In genomic region chr10:17074402-17075027, GRCm38 (mm10) we compare ENCODE assay signal across 14 mouse cellular contexts.
DNase-seq lines count a peak whose midpoint lies in the region; ATAC-seq and TF ChIP-seq lines count a peak whose summit lies in the region.
"Had no signal": no experiment of that assay in that cellular context is flagged by ENCODE, and none has a peak within 500 bp of the region (broad histone marks: within the 10 kb centered on the region; RNA-seq: fewer than 3 reads in every experiment).

No protein-coding gene starts in this region.

- ATAC-seq in hindbrain, embryonic 11.5 days (ENCODE audit: low FRiP score), result no peak
- ATAC-seq in hindbrain, postnatal 0 days, result no peak
- peak; percentile 81 for ATAC-seq in embryonic facial prominence, embryonic 15.5 days (ENCODE audit: insufficient number of reproducible peaks, low FRiP score, low TSS enrichment, low read depth)
- ATAC-seq in neural tube, embryonic 11.5 days (ENCODE audit: insufficient read depth, low FRiP score, low TSS enrichment), result 0 out of 2 replicates have a peak, but pooled peaks have one; percentile 23
- no peak for ATAC-seq in liver, embryonic 12.5 days

- DNase-seq in hindbrain, embryonic 11.5 days (ENCODE audit: low spot score), result peak; percentile 20
- DNase-seq in hindbrain, postnatal 0 days (ENCODE audit: low spot score), result no peak
- DNase-seq in hindlimb bud, embryonic 11.5 days (ENCODE audit: extremely low spot score, low read depth, low spot score), result peak; percentile 90
- DNase-seq in neural tube, embryonic 11.5 days (ENCODE audit: low spot score), result peak; percentile 15
- DNase-seq in right cerebral cortex, adult 18-20 months, result no peak
- DNase-seq in cerebellum, adult 9-10 months, result no peak
- DNase-seq: adrenal gland, postnatal 36 days; cerebellum, postnatal 10 days; kidney, adult 8-10 months; layer of hippocampus, postnatal 36 days; lung, adult 18-20 months; thymus, postnatal 36 days had no signal

- no peaks in the 10 kb centered on the region for H3K27me3 ChIP-seq in hindbrain, embryonic 11.5 days (ENCODE audit: control insufficient read depth, insufficient read depth, low read length)
- no peaks in the 10 kb centered on the region for H3K27me3 ChIP-seq in hindbrain, postnatal 0 days (ENCODE audit: insufficient read depth, low read length)
- no peaks in the 10 kb centered on the region for H3K27me3 ChIP-seq in embryonic facial prominence, embryonic 15.5 days
- H3K27me3 ChIP-seq in neural tube, embryonic 11.5 days (ENCODE audit: control insufficient read depth, insufficient read depth, low read length), result no peaks in the 10 kb centered on the region
- no peaks in the 10 kb centered on the region for H3K27me3 ChIP-seq in liver, embryonic 12.5 days (replicated peaks)

- no peak overlapping the region for H3K9ac ChIP-seq in hindbrain, embryonic 11.5 days (ENCODE audit: low read depth, low read length)
- no peak overlapping the region for H3K9ac ChIP-seq in hindbrain, postnatal 0 days (replicated peaks; ENCODE audit: low read length)
- H3K9ac ChIP-seq in embryonic facial prominence, embryonic 15.5 days, result no peak overlapping the region
- no peak overlapping the region for H3K9ac ChIP-seq in neural tube, embryonic 11.5 days (ENCODE audit: low read length)
- H3K9ac ChIP-seq in liver, embryonic 12.5 days, result no peak overlapping the region

- no peaks in the 10 kb centered on the region for H3K36me3 ChIP-seq in hindbrain, embryonic 11.5 days (ENCODE audit: control insufficient read depth, insufficient read depth, low read length)
- H3K36me3 ChIP-seq in hindbrain, postnatal 0 days (ENCODE audit: insufficient read depth, low read length), result no peaks in the 10 kb centered on the region
- no peaks in the 10 kb centered on the region for H3K36me3 ChIP-seq in embryonic facial prominence, embryonic 15.5 days
- no peaks in the 10 kb centered on the region for H3K36me3 ChIP-seq in neural tube, embryonic 11.5 days (ENCODE audit: control insufficient read depth, insufficient read depth, low read length)
- H3K36me3 ChIP-seq in liver, embryonic 12.5 days, result no peaks in the 10 kb centered on the region

- WGBS in hindbrain, embryonic 11.5 days, result 53% methylated on average over 6 of the region's 6 CpGs
- WGBS in hindbrain, postnatal 0 days, result 39% methylated on average over 6 of the region's 6 CpGs
- WGBS in embryonic facial prominence, embryonic 15.5 days, result 37% methylated on average over 6 of the region's 6 CpGs
- 43% methylated on average over 6 of the region's 6 CpGs for WGBS in neural tube, embryonic 11.5 days
- 64% methylated on average over 6 of the region's 6 CpGs for WGBS in liver, embryonic 12.5 days (ENCODE audit: insufficient replicate concordance)

- no peak for TF ChIP-seq CTCF in hindbrain, postnatal 0 days (IDR thresholded peaks at IDR 0.05; ENCODE audit: low read depth)

- no peaks in the 10 kb centered on the region for H3K4me1 ChIP-seq in hindbrain, embryonic 11.5 days (replicated peaks; ENCODE audit: control insufficient read depth, insufficient read depth, low read length)
- no peaks in the 10 kb centered on the region for H3K4me1 ChIP-seq in hindbrain, postnatal 0 days (ENCODE audit: insufficient read depth, low read length)
- H3K4me1 ChIP-seq in embryonic facial prominence, embryonic 15.5 days, result peaks cover 9% of the 10 kb centered on the region
- peaks cover 4% of the 10 kb centered on the region; the same call in 1 of the 2 replicates for H3K4me1 ChIP-seq in neural tube, embryonic 11.5 days (ENCODE audit: control insufficient read depth, insufficient read depth, low read length)
- H3K4me1 ChIP-seq in liver, embryonic 12.5 days, result no peaks in the 10 kb centered on the region

- H3K4me2 ChIP-seq in hindbrain, embryonic 11.5 days (replicated peaks; ENCODE audit: low read depth, low read length), result no peak overlapping the region
- no peak overlapping the region for H3K4me2 ChIP-seq in hindbrain, postnatal 0 days (ENCODE audit: low read depth, low read length)
- no peak overlapping the region for H3K4me2 ChIP-seq in embryonic facial prominence, embryonic 15.5 days (replicated peaks)
- H3K4me2 ChIP-seq in neural tube, embryonic 11.5 days (ENCODE audit: low read depth), result no peak overlapping the region
- no peak overlapping the region for H3K4me2 ChIP-seq in liver, embryonic 12.5 days

- no peak overlapping the region for H3K27ac ChIP-seq in hindbrain, embryonic 11.5 days (ENCODE audit: low read depth, low read length)
- H3K27ac ChIP-seq in hindbrain, postnatal 0 days, result no peak overlapping the region
- H3K27ac ChIP-seq in embryonic facial prominence, embryonic 15.5 days (replicated peaks), result peak overlapping the region; percentile 78
- H3K27ac ChIP-seq in neural tube, embryonic 11.5 days (ENCODE audit: low read depth, low read length), result no peak overlapping the region
- no peak overlapping the region for H3K27ac ChIP-seq in liver, embryonic 12.5 days

- H3K4me3 ChIP-seq in hindbrain, embryonic 11.5 days (ENCODE audit: low read depth, low read length), result no peak overlapping the region
- H3K4me3 ChIP-seq in hindbrain, postnatal 0 days (ENCODE audit: low read length), result no peak overlapping the region
- no peak overlapping the region for H3K4me3 ChIP-seq in embryonic facial prominence, embryonic 15.5 days (replicated peaks)
- H3K4me3 ChIP-seq in neural tube, embryonic 11.5 days (ENCODE audit: low read depth, low read length), result no peak overlapping the region
- H3K4me3 ChIP-seq in liver, embryonic 12.5 days, result no peak overlapping the region

- no peaks in the 10 kb centered on the region for H3K9me3 ChIP-seq in hindbrain, embryonic 11.5 days (ENCODE audit: control insufficient read depth, low read length)
- no peaks in the 10 kb centered on the region for H3K9me3 ChIP-seq in hindbrain, postnatal 0 days (ENCODE audit: low read length)
- no peaks in the 10 kb centered on the region for H3K9me3 ChIP-seq in embryonic facial prominence, embryonic 15.5 days (replicated peaks)
- H3K9me3 ChIP-seq in neural tube, embryonic 11.5 days (ENCODE audit: control insufficient read depth, low read length), result no peaks in the 10 kb centered on the region
- no peaks in the 10 kb centered on the region for H3K9me3 ChIP-seq in liver, embryonic 12.5 days (replicated peaks)

Comparison
In these comparisons a context has a peak if more than half of its experiments do, and no peak if none do; other contexts are left out.
1. DNase-seq: peak in hindbrain, embryonic 11.5 days (single experiment), hindlimb bud, embryonic 11.5 days (single experiment) and neural tube, embryonic 11.5 days (single experiment); none in hindbrain, postnatal 0 days (single experiment), right cerebral cortex, adult 18-20 months (single experiment) and cerebellum, adult 9-10 months (single experiment).
2. ATAC-seq: peak in embryonic facial prominence, embryonic 15.5 days (single experiment) and neural tube, embryonic 11.5 days (single experiment); none in hindbrain, embryonic 11.5 days (single experiment), hindbrain, postnatal 0 days (single experiment) and liver, embryonic 12.5 days (single experiment).